Mouse (Mus musculus) kidney, postnatal 14 days (tissue): ENCODE measurements at regions not wholly inside any gene's neighbourhood (a gene's known extent, or its start where the extent isn't known, plus 50 kb on each side); places are given as distances from the start of the nearest gene placed in this dataset.
A peak's percentile ranks its signal among the peaks of the same experiment; 100 is the strongest.
"Not testable (repeated sequence)": the region's sequence is repeated elsewhere in the genome, so short reads cannot be mapped to it uniquely, and the experiment has no call there.

Experiments used
- DNase-seq: peaks from one replicate; pipeline ENCODE4 v3.0.0; 2022; ENCODE audit warnings: mixed read lengths

GRCm38 (mm10) chr8:83837637-83838378 lies 62.1 kb upstream of the Adgrl1 start:
- DNase-seq: peak; percentile 8

- DNase-seq: no peak
Measured at GRCm38 (mm10) chr8:83829851-83830250, 70.1 kb upstream of the Adgrl1 start.

- DNase-seq: no peak
Measured at GRCm38 (mm10) chr8:83824925-83825680, 74.8 kb upstream of the Adgrl1 start.

GRCm38 (mm10) chr8:83819086-83819485 lies 78.0 kb upstream of the Adgre5 start:
- DNase-seq: no peak

DNA sequence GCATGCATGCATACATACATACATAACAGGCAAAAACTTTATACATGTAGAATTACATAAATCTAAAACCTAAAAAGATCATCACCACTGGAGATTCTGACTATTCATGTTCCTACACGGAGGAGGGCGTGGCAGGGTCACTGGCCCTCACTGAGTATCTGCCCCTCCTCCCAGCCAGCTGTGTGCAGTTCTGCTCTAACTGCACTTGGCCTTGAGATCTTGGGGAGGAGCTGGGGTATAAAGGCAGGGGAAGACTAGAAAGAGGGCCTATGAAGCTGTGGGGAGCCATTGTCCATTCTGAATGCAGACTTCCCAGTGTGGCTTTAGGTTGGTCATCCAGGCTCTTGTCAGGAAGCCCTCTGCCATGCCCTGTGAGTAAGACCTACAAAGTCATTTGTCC lies 69.5 kb upstream of the Adgre5 start:
- DNase-seq: no peak

DNA sequence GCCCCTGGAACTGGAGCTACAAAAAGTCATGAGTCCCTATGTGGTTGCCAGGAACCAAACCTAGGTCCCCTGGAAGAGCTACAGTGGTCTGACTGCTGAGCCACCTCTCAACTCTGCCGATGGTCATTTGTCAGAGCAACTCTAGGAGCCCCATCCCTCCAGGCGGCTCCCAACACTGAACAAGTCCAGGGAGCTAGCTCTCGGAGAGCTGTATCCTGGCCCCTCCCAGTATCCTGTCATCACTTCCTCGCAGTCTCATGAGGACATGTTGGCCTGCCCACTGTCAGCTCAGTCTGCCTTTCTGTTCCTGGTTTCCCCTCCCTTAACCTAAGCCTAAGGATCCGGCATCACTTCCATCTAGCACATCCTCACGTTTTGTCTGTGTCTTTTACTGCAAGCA lies 64.5 kb upstream of the Adgre5 start:
- DNase-seq: peak; percentile 27

- DNase-seq: not testable (repeated sequence)
Measured at GRCm38 (mm10) chr8:83803312-83803711, 62.2 kb upstream of the Adgre5 start.

DNA sequence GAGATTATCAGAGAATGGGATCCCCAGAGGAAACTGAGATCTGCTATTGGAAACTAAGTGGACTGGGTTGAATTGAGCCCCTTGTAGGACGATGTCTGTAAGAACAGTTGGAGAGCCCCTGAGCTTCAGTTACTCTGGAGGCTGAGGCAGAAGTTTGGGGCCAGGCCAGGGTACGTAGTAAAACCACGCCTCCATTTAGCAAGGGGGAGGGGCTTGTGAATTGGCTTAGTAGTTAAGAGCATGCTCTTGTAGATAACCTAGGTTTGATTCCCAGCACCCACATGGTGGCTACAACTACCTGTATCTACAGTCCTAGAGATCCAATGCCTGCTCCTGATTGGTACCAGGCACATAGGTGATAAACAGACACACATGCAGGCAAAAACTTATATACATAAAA lies 61.4 kb upstream of the Adgre5 start:
- DNase-seq: no peak

- DNase-seq: no peak
Measured at GRCm38 (mm10) chr8:83799607-83799950, 58.5 kb upstream of the Adgre5 start.

DNA sequence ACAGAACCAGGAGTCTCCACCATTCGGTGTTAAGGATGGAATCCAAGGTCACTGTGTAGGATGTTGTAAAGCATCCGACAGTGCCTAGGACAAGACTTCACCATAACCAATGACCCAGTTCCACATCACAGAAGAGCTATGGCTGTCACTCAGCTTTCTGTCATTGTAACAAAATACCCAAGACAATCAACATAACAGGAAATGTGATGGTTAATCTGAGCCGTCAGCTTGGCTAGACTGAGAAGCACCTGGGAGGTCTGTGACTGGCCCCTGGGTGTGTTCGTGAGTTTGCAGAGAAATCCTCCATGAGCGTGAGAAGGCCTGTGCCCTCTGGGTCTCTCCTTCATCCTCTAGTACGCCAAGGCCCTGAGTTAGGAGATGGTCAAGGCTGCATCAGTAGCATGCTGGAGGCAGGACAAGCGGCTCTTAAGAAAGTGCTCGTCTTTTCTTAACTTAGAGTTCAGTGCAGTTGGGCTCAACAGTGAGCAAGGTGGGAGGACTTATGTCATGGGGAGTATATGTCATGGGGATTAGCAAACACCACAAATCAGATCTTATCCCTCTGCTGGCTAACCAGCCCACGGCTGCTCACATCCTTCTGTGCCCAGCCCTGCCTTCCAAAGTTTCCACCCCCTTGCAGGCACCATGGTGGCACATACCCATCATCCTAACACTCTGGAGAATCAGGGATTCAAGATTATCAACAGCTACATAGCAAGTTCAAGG lies 57.9 kb upstream of the Adgre5 start:
- DNase-seq: no peak

DNA sequence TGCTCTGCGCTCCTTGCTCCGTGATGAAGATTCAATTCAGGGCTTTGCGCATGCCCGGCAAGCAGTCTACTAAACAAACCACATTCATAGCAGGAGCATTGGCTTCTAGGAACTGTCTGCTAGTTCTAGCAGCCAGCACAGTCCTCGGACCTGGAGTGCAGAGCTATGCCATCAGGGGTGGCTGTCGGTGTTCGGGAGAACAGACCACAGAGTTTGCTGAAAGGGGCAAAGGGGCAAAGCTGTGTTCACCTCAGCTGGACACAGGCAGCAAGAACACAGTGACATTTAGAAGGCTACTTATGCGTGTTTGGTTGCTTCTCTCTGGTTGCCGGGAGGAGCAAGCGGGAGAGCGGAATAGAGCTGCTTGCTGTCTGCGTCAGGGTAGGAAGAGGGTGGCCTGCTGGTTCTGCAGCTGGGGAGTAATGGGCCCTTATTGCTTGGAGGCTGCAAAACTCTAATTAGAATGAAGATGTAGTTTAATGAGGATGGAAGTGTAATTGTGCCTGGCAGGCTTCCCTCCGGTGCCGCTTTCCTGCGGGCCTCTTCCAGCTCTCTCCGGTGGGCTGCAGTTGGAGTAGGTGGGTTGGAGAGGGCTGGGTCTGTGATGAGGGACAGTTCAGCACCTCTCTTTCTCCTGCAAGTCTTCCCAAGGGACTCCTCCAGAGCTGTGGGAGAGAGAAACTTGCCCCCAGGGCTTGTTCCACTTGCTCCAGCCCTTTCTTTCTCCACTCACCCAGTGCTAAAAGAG lies 52.5 kb upstream of the Adgre5 start:
- no peak for DNase-seq
